8 mouse cellular contexts compared by ENCODE assay signal in the genomic region with DNA sequence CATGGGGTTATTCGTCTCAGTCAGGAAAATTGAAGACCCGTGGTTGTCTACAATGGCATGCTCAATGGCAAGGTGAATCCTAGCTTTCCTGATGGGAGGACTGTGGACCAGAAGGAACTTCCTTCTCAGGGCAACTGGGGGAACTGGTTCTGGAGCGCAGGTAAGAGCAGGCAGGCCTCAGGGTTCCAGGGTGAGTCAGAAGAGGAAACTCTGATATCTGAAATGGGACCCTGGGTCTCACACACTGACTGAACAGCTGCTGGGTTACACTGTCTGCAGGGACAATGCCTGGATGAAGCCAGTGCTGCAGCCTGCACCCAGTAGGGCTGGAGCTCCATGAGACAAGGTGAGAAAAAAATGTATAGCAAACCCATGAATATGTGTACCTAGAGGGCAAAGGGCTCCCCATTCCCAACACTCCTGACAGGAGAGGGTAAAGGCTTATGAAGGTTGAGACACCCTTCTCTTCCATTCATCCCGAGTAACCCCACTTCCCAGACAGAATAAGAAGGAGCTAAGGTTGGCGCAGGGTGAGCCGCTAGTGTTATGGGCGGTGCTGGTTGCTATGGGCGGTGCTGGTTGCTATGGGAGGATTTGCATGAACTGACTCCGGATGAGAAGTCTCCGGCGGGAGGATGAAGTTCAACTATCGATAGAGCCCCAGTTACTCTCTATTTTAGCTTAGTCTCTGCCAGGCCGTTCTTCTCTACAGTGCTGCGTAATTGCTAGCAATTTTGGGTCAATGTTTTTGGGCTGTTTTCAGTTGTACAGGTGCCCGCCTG. TPM values are rescaled to one million over a fixed set of nuclear protein-coding genes. Genes with fewer than 3 reads are reported as not detected.
DNase-seq lines count a peak whose midpoint lies in the region; ATAC-seq lines count a peak whose summit lies in the region.

No protein-coding gene starts in this region.

- 19% methylated on average over 15 of the region's 15 CpGs for WGBS in midbrain, embryonic 10.5 days
- WGBS in midbrain, embryonic 16.5 days = 22% methylated on average over 15 of the region's 15 CpGs
- WGBS in lung, embryonic 15.5 days = 22% methylated on average over 15 of the region's 15 CpGs

- peaks cover 13% of the 10 kb centered on the region for H3K4me1 ChIP-seq in midbrain, embryonic 10.5 days
- no peaks in the 10 kb centered on the region for H3K4me1 ChIP-seq in midbrain, embryonic 16.5 days (ENCODE audit: control insufficient read depth, insufficient read depth, low read length)
- 0 out of 2 replicates have a peak, but pooled peaks cover 3% of the 10 kb centered on the region for H3K4me1 ChIP-seq in lung, embryonic 15.5 days

- peaks cover 23% of the 10 kb centered on the region for H3K27me3 ChIP-seq in midbrain, embryonic 10.5 days (ENCODE audit: low read depth, poor library complexity, severe bottlenecking)
- H3K27me3 ChIP-seq in midbrain, embryonic 16.5 days (ENCODE audit: control insufficient read depth, insufficient read depth, low read depth, low read length) = no peaks in the 10 kb centered on the region
- no peaks in the 10 kb centered on the region for H3K27me3 ChIP-seq in lung, embryonic 15.5 days

- H3K36me3 ChIP-seq in midbrain, embryonic 10.5 days = peaks cover 6% of the 10 kb centered on the region
- H3K36me3 ChIP-seq in midbrain, embryonic 16.5 days (ENCODE audit: control insufficient read depth, insufficient read depth, low read length) = peaks cover 12% of the 10 kb centered on the region
- H3K36me3 ChIP-seq in lung, embryonic 15.5 days = no peaks in the 10 kb centered on the region

- no peak overlapping the region for H3K4me2 ChIP-seq in midbrain, embryonic 16.5 days (ENCODE audit: low read length)
- no peak overlapping the region for H3K4me2 ChIP-seq in lung, embryonic 15.5 days

- H3K9me3 ChIP-seq in midbrain, embryonic 10.5 days (replicated peaks) = no peaks in the 10 kb centered on the region
- H3K9me3 ChIP-seq in midbrain, embryonic 16.5 days (replicated peaks; ENCODE audit: control insufficient read depth, low read length, poor library complexity, severe bottlenecking) = no peaks in the 10 kb centered on the region
- no peaks in the 10 kb centered on the region for H3K9me3 ChIP-seq in lung, embryonic 15.5 days

- no peak overlapping the region for H3K27ac ChIP-seq in midbrain, embryonic 10.5 days (replicated peaks)
- H3K27ac ChIP-seq in midbrain, embryonic 16.5 days (ENCODE audit: low read length) = no peak overlapping the region
- no peak overlapping the region for H3K27ac ChIP-seq in lung, embryonic 15.5 days

- H3K4me3 ChIP-seq in midbrain, embryonic 10.5 days = peak overlapping the region; percentile 22; the same call in 1 of the 2 replicates
- H3K4me3 ChIP-seq in midbrain, embryonic 16.5 days (ENCODE audit: low read depth, low read length) = no peak overlapping the region
- H3K4me3 ChIP-seq in lung, embryonic 15.5 days = no peak overlapping the region

- peak; percentile 80 for DNase-seq in midbrain, embryonic 10.5 days (ENCODE audit: low spot score)
- DNase-seq in kidney, adult 18-20 months = peak; percentile 86
- peak; percentile 81 to 83 for DNase-seq in spleen, postnatal 36 days (ENCODE audit: low spot score in 2 of 2)
- no peak for DNase-seq in layer of hippocampus, adult 9-11 months
- no peak for DNase-seq in cerebellum, postnatal 25 days

- no peak overlapping the region for H3K9ac ChIP-seq in midbrain, embryonic 16.5 days (ENCODE audit: low read depth, low read length)
- no peak overlapping the region for H3K9ac ChIP-seq in lung, embryonic 15.5 days

- ATAC-seq in midbrain, embryonic 16.5 days = no peak
- peak; percentile 76 for ATAC-seq in erythroid progenitor cell, adult 5-6 weeks (replicated peaks; ENCODE audit: low FRiP score, poor library complexity, severe bottlenecking)
- ATAC-seq in lung, embryonic 15.5 days (ENCODE audit: borderline replicate concordance, extremely low read depth, low FRiP score, low TSS enrichment) = peak; percentile 55; the same call in 1 of the 2 replicates

RNA-seq across cellular contexts. Expression of a gene that starts 19.4 kb away (rescaled TPM):
- 63.5 and 66.2 TPM in 2 replicates for polyA plus RNA-seq in midbrain, embryonic 10.5 days (2016; fragmentation: Nextera tagmentation; extraction: Ambion mirVana)
- polyA plus RNA-seq in midbrain, embryonic 16.5 days (2015; fragmentation: Nextera tagmentation; extraction: Ambion mirVana) = 138 and 170 TPM in 2 replicates
- total RNA-seq in erythroid progenitor cell, adult 5-6 weeks (2015; ENCODE audit: low replicate concordance) = 406 and 410 TPM in 2 replicates
- 298 and 328 TPM in 2 replicates for total RNA-seq in erythroid progenitor cell, adult 5-6 weeks (2017; ENCODE audit: low replicate concordance)
- 44.2 and 48.1 TPM in 2 replicates for polyA plus RNA-seq in lung, embryonic 15.5 days (2015; fragmentation: Nextera tagmentation; extraction: Ambion mirVana)

RNA-seq across cellular contexts. Expression of a gene that starts 24.4 kb away (rescaled TPM):
- polyA plus RNA-seq in midbrain, embryonic 10.5 days (2016; fragmentation: Nextera tagmentation; extraction: Ambion mirVana) = 42.6 and 46.5 TPM in 2 replicates
- 35.9 and 38.3 TPM in 2 replicates for polyA plus RNA-seq in midbrain, embryonic 16.5 days (2015; fragmentation: Nextera tagmentation; extraction: Ambion mirVana)
- 13.0 and 20.1 TPM in 2 replicates for total RNA-seq in erythroid progenitor cell, adult 5-6 weeks (2015; ENCODE audit: low replicate concordance)
- total RNA-seq in erythroid progenitor cell, adult 5-6 weeks (2017; ENCODE audit: low replicate concordance) = 9.4 and 11.8 TPM in 2 replicates
- 50.8 and 51.4 TPM in 2 replicates for polyA plus RNA-seq in lung, embryonic 15.5 days (2015; fragmentation: Nextera tagmentation; extraction: Ambion mirVana)

Comparison
In these comparisons a context has a peak if more than half of its experiments do, and no peak if none do; other contexts are left out.
1. DNase-seq: peak in midbrain, embryonic 10.5 days (single experiment), kidney, adult 18-20 months (single experiment) and spleen, postnatal 36 days (2 of 2); none in layer of hippocampus, adult 9-11 months (single experiment) and cerebellum, postnatal 25 days (0 of 2).